Comparison of ENCODE assay signal across 8 mouse cellular contexts in the genomic region with DNA sequence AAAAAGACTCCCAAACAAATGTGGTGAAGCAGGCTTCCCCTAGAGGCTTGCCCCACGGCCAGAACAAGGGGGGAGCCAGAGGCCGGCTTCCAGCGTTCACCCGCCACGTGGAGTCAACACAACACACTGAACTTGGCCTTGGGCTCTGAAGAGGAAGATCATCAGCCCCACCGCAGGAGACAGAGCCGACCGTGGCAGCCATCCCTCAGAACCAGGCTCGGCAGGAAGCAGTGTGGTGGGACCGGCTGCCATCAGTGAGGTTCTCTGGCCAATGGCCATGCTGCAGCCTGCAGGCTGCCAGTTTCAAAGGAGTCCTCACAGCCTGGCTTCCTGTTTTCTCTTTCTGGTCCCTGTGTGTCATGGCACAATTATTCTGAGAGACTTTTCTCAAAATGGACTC.
DNase-seq lines count a peak whose midpoint lies in the region; ATAC-seq and TF ChIP-seq lines count a peak whose summit lies in the region.

No protein-coding gene starts in this region.

- 0 out of 2 replicates have a peak, but pooled peaks have one; percentile 29 for ATAC-seq in lung, embryonic 16.5 days (ENCODE audit: low read depth)
- peak; percentile 80 for ATAC-seq in megakaryocyte progenitor cell, adult 5-6 weeks (replicated peaks; ENCODE audit: poor library complexity)
- no peak for ATAC-seq in monocyte, adult 5-6 weeks (replicated peaks; ENCODE audit: insufficient number of reproducible peaks, low FRiP score, low TSS enrichment, poor library complexity, severe bottlenecking)

- no peaks in the 10 kb centered on the region for H3K36me3 ChIP-seq in lung, embryonic 16.5 days (ENCODE audit: control insufficient read depth, insufficient read depth, low read length)
- H3K36me3 ChIP-seq in hindbrain, embryonic 10.5 days = no peaks in the 10 kb centered on the region

- no peak for TF ChIP-seq CTCF in gastrocnemius, adult 2 months (IDR thresholded peaks at IDR 0.05)

- WGBS in lung, embryonic 16.5 days = 35% methylated on average over 10 of the region's 10 CpGs
- 69% methylated on average over 10 of the region's 10 CpGs for WGBS in hindbrain, embryonic 10.5 days

- intact Hi-C loops in gastrocnemius, adult 2 months (cut with DNase I) = loop anchor here (5.0 to 10.0 kb wide), 3 partner anchors 464 to 1112 kb away; no protein-coding TSS in a partner anchor

- no peaks in the 10 kb centered on the region for H3K27me3 ChIP-seq in lung, embryonic 16.5 days (ENCODE audit: control insufficient read depth, insufficient read depth, low read depth, low read length)
- H3K27me3 ChIP-seq in hindbrain, embryonic 10.5 days (ENCODE audit: insufficient read depth, poor library complexity, severe bottlenecking) = 0 out of 2 replicates have a peak, but pooled peaks cover 7% of the 10 kb centered on the region

- DNase-seq in gastrocnemius, adult 2 months = peak; percentile 54
- no peak for DNase-seq in gastrocnemius, postnatal 4 days (ENCODE audit: low spot score in 2 of 2)
- no peak for DNase-seq in lung, postnatal 25 days (ENCODE audit: low spot score)
- peak; percentile 85 to 89 for DNase-seq in cerebellum, postnatal 10 days
- no peak for DNase-seq in hindbrain, embryonic 10.5 days (ENCODE audit: low spot score)

- peaks cover 24% of the 10 kb centered on the region for H3K4me1 ChIP-seq in lung, embryonic 16.5 days (replicated peaks; ENCODE audit: control insufficient read depth, insufficient read depth, low read length)
- H3K4me1 ChIP-seq in hindbrain, embryonic 10.5 days (replicated peaks) = peaks cover 39% of the 10 kb centered on the region

- H3K27ac ChIP-seq in gastrocnemius, adult 2 months = peak overlapping the region; percentile 10; the same call in 1 of the 2 replicates
- H3K27ac ChIP-seq in lung, embryonic 16.5 days (ENCODE audit: low read length) = no peak overlapping the region
- no peak overlapping the region for H3K27ac ChIP-seq in hindbrain, embryonic 10.5 days

- peak overlapping the region; percentile 32 for H3K4me3 ChIP-seq in gastrocnemius, adult 2 months
- no peak overlapping the region for H3K4me3 ChIP-seq in lung, embryonic 16.5 days (ENCODE audit: low read length)
- no peak overlapping the region for H3K4me3 ChIP-seq in hindbrain, embryonic 10.5 days

- H3K9me3 ChIP-seq in lung, embryonic 16.5 days (ENCODE audit: control insufficient read depth, low read length) = no peaks in the 10 kb centered on the region
- H3K9me3 ChIP-seq in hindbrain, embryonic 10.5 days = no peaks in the 10 kb centered on the region

- H3K9ac ChIP-seq in lung, embryonic 16.5 days (ENCODE audit: low read length) = no peak overlapping the region

- H3K4me2 ChIP-seq in lung, embryonic 16.5 days (ENCODE audit: low read depth, low read length) = peak overlapping the region; percentile 29; the same call in 1 of the 2 replicates

Comparison
In these comparisons a context has a peak if more than half of its experiments do, and no peak if none do; other contexts are left out.
1. DNase-seq: peak in gastrocnemius, adult 2 months (single experiment) and cerebellum, postnatal 10 days (2 of 2); none in gastrocnemius, postnatal 4 days (0 of 2), lung, postnatal 25 days (single experiment) and hindbrain, embryonic 10.5 days (single experiment).